Mouse (Mus musculus) intestine, embryonic 15.5 days (tissue): ENCODE data around the gene Rnf215. TPM values are rescaled to one million over a fixed set of nuclear protein-coding genes. Genes with fewer than 3 reads are reported as not detected.
A peak's percentile ranks its signal among the peaks of the same experiment; 100 is the strongest.
"Not testable (repeated sequence)": the region's sequence is repeated elsewhere in the genome, so short reads cannot be mapped to it uniquely, and the experiment has no call there.

Source experiments
- ATAC-seq: fragments of 200-750 bp; cut with Nextera tagmentation; 2 replicates; pipeline ENCODE4 v1.8.0; 2017; ENCODE audit warnings: moderate TSS enrichment, moderate library complexity
- H3K27ac ChIP-seq: fragments of 300-500 bp; sonication (generic); 2 replicates; pipeline ENCODE4 v1.5.1; 2015; ENCODE audit warnings: mild to moderate bottlenecking, inconsistent platforms
- H3K27me3 ChIP-seq: fragments of 300-500 bp; sonication (generic); replicated peaks from 2 replicates; pipeline ENCODE4 v1.6.1; 2015; ENCODE audit warnings: inconsistent platforms
- H3K36me3 ChIP-seq: fragments of 300-500 bp; sonication (generic); 2 replicates; pipeline ENCODE4 v1.6.1; 2015; ENCODE audit warnings: inconsistent platforms
- H3K4me1 ChIP-seq: fragments of 300-500 bp; sonication (generic); replicated peaks from 2 replicates; pipeline ENCODE4 v1.6.1; 2015; ENCODE audit warnings: inconsistent platforms
- H3K4me2 ChIP-seq: fragments of 300-500 bp; sonication (generic); replicated peaks from 2 replicates; pipeline ENCODE4 v1.6.1; 2015; ENCODE audit warnings: mild to moderate bottlenecking, inconsistent platforms
- H3K4me3 ChIP-seq: fragments of 300-500 bp; sonication (generic); replicated peaks from 2 replicates; pipeline ENCODE4 v1.5.1; 2015; ENCODE audit warnings: inconsistent platforms
- H3K9ac ChIP-seq: fragments of 300-500 bp; sonication (generic); 2 replicates; pipeline ENCODE4 v1.6.1; 2015; ENCODE audit warnings: inconsistent platforms
- H3K9me3 ChIP-seq: fragments of 300-500 bp; sonication (generic); 2 replicates; pipeline ENCODE4 v1.6.1; 2016; ENCODE audit warnings: inconsistent platforms
- WGBS: fragments of 180-500 bp; shearing (Covaris S2); methylation state at CpG from one replicate; pipeline ENCODE4 v1.1.7; 2015; 5-methylcytosine and 5-hydroxymethylcytosine counted together
- polyA plus RNA-seq: library from polyadenylated mRNA; unstranded; fragments of >200 nt; fragmentation: Nextera tagmentation; extraction: Ambion mirVana; gene quantifications from 2 replicates; pipeline ENCODE4 v1.2.1, GENCODE M21; 2015

The Rnf215 gene
- polyA plus RNA-seq, 1 experiment from 2014 or later, result 20.2 TPM

GRCm38 (mm10) chr11:4185480-4185879 lies 50.5 kb downstream of the Rnf215 start:
- not testable (repeated sequence) for H3K4me3 ChIP-seq, H3K27me3 ChIP-seq, H3K27ac ChIP-seq, ATAC-seq, H3K4me2 ChIP-seq, H3K9ac ChIP-seq, H3K9me3 ChIP-seq
- WGBS, result 88% methylated on average over 6 of the region's 6 CpGs
- H3K4me1 ChIP-seq, result peaks cover 20% of the 10 kb centered on the region
- peaks cover 13% of the 10 kb centered on the region for H3K36me3 ChIP-seq

GRCm38 (mm10) chr11:4186486-4187317 lies 51.7 kb downstream of the Rnf215 start, which contains the start of gene Tbc1d10a:
Gene Tbc1d10a, plus strand, starts transcription at chr11:4186789.
- Histone ChIP-seq H3K27ac (peak within 1 kb of the TSS; percentile 67), H3K4me1 (peaks cover 27% of the 10 kb centered on the region), H3K36me3 (peaks cover 3% of the 10 kb centered on the region), H3K27me3 (no peaks in the 10 kb centered on the region), H3K9me3 (no peaks in the 10 kb centered on the region), H3K9ac (peak within 1 kb of the TSS; percentile 93), H3K4me3 (peak within 1 kb of the TSS; percentile 95), H3K4me2 (peak within 1 kb of the TSS; percentile 86)
- under 1% methylated on average over 70 of the region's 71 CpGs for WGBS
- peak; percentile 100 for ATAC-seq

DNA sequence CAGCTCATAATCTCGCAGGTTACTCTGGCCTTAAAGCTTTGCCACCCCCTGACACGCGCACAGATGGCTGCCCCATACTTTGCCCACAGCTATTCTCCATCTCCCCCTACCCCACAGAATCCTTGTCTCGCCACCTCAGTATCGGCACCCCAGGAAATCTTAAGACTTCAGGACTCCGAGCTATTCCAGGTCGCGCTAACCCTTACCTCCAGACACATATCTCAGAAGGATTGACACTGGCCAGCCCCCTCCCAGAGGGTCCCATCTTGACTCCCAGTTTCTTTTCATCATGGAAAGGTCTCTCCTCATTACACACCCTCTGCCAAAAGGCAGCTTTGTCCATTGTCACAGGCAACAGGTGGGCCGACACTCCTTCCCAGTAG lies 52.3 kb downstream of the Rnf215 start:
- H3K27me3 ChIP-seq, result no peaks in the 10 kb centered on the region
- no peaks in the 10 kb centered on the region for H3K9me3 ChIP-seq
- H3K36me3 ChIP-seq, result no peaks in the 10 kb centered on the region; the same call in 1 of the 2 replicates
- no peak for ATAC-seq
- H3K4me3 ChIP-seq, result peak overlapping the region; percentile 95
- peak overlapping the region; percentile 67; the same call in 1 of the 2 replicates for H3K27ac ChIP-seq
- H3K4me2 ChIP-seq, result peak overlapping the region; percentile 86
- peak overlapping the region; percentile 93 for H3K9ac ChIP-seq
- WGBS, result 14% methylated on average over 9 of the region's 9 CpGs
- H3K4me1 ChIP-seq, result peaks cover 31% of the 10 kb centered on the region

DNA sequence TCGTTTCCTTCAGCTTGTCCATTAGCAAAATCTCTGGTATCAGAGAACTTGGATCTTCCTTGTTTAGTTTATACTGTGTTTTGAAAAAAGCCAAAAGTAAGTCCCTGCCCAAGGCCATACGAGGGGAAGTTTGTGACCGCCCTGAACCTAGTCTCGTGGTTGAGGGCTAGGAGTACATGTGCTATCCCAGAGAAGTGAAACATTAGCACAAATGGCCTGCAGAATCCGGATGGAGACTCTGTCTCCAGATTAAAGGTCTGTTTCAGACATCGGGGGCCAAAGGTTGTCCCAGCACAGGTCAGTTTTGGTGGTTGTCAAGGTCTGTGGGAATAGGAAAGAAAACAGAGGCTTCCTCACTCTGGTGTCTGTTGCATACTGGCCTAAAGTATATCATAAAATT lies 54.2 kb downstream of the Rnf215 start:
- WGBS, result 85% methylated on average over 6 of the region's 6 CpGs

GRCm38 (mm10) chr11:4190677-4191076 lies 55.7 kb downstream of the Rnf215 start:
- WGBS, result 84% methylated on average over 3 of the region's 3 CpGs
- Histone ChIP-seq H3K36me3 (no peaks in the 10 kb centered on the region), H3K27me3 (no peaks in the 10 kb centered on the region), H3K4me3 (no peak overlapping the region), H3K4me1 (peaks cover 31% of the 10 kb centered on the region), H3K9me3 (no peaks in the 10 kb centered on the region), H3K9ac (no peak overlapping the region), H3K4me2 (no peak overlapping the region), H3K27ac (no peak overlapping the region)
- no peak for ATAC-seq

More for the DNA sequence above, 54.2 kb downstream of the Rnf215 start:
- Histone ChIP-seq H3K9me3 (no peaks in the 10 kb centered on the region), H3K27me3 (no peaks in the 10 kb centered on the region), H3K4me1 (peaks cover 32% of the 10 kb centered on the region), H3K9ac (no peak overlapping the region), H3K4me3 (no peak overlapping the region), H3K36me3 (no peaks in the 10 kb centered on the region), H3K4me2 (no peak overlapping the region), H3K27ac (no peak overlapping the region)
- ATAC-seq, result no peak

Other genes starting within 250 kb of the Rnf215 start
- gene 4921536K21Rik, start 240.1 kb upstream of the Rnf215 start, polyA plus RNA-seq, result 0.27 and 0.29 TPM in 2 replicates
- gene Dusp18, start 240.0 kb upstream of the Rnf215 start, polyA plus RNA-seq, result 6.4 and 7.0 TPM in 2 replicates
- gene Slc35e4, start 220.5 kb upstream of the Rnf215 start, polyA plus RNA-seq, result 3.2 and 3.4 TPM in 2 replicates
- 57.5 and 63.7 TPM in 2 replicates for gene Tcn2, start 203.0 kb upstream of the Rnf215 start, polyA plus RNA-seq
- gene Pes1, start 171.2 kb upstream of the Rnf215 start, polyA plus RNA-seq, result 81.3 and 84.1 TPM in 2 replicates
- not detected in 2 replicates for gene 4930556J24Rik, start 158.4 kb upstream of the Rnf215 start, polyA plus RNA-seq
- 26.0 and 27.0 TPM in 2 replicates for gene Gal3st1, start 151.6 kb upstream of the Rnf215 start, polyA plus RNA-seq
- 0.52 and 0.63 TPM in 2 replicates for gene Sec14l4, start 103.7 kb upstream of the Rnf215 start, polyA plus RNA-seq
- not detected in 2 replicates for gene Sec14l3, start 70.4 kb upstream of the Rnf215 start, polyA plus RNA-seq
- gene Mtfp1, start 39.8 kb upstream of the Rnf215 start, polyA plus RNA-seq, result 32.2 and 37.0 TPM in 2 replicates
- 1.4 and 1.7 TPM in 2 replicates for gene Sec14l2, start 11.8 kb upstream of the Rnf215 start, polyA plus RNA-seq
- gene Ccdc157, start 25.1 kb downstream of the Rnf215 start, polyA plus RNA-seq, result 3.7 and 3.8 TPM in 2 replicates
- gene Sf3a1, start 25.1 kb downstream of the Rnf215 start, polyA plus RNA-seq, result 43.8 and 47.1 TPM in 2 replicates
- 32.3 and 32.4 TPM in 2 replicates for gene Tbc1d10a, start 51.6 kb downstream of the Rnf215 start, polyA plus RNA-seq
- gene Castor1, start 83.0 kb downstream of the Rnf215 start, polyA plus RNA-seq, result 3.1 and 4.5 TPM in 2 replicates
- 0.20 and 0.26 TPM in 2 replicates for gene Osm, start 101.2 kb downstream of the Rnf215 start, polyA plus RNA-seq
- gene Lif, start 122.4 kb downstream of the Rnf215 start, polyA plus RNA-seq, result 0.62 and 0.92 TPM in 2 replicates